Mouse (Mus musculus) MEL (cell line): ENCODE measurements around the gene Nptn. TPM values are rescaled to one million over a fixed set of nuclear protein-coding genes. Genes with fewer than 3 reads are reported as not detected.

Experiments used
- DNase-seq: peaks from one replicate; pipeline ENCODE4 v3.0.0; 2011; ENCODE audit warnings: low read depth, low spot score
- H3K27ac ChIP-seq: 2 replicates; pipeline ENCODE4 v1.5.1; 2012; ENCODE audit warnings: low read depth, mild to moderate bottlenecking, control low read depth, low read length, moderate library complexity; ENCODE audit not compliant: control insufficient read depth
- H3K27me3 ChIP-seq, 2 experiments: fragments of 150-350 bp in 1 of 2; sonication (generic) in 1 of 2; 2 replicates each; pipeline ENCODE4 v1.6.1; 2012; ENCODE audit warnings: low read length in 2 of 2, mild to moderate bottlenecking in 2 of 2, improper control_type of control experiment in 1 of 2, moderate library complexity in 1 of 2; ENCODE audit not compliant: insufficient read depth in 2 of 2, control insufficient read depth in 1 of 2
- H3K36me3 ChIP-seq, 2 experiments: 2 replicates each; pipeline ENCODE4 v1.6.1; 2012 to 2014; ENCODE audit warnings: low read length in 2 of 2, improper control_type of control experiment in 1 of 2, inconsistent platforms in 1 of 2, mild to moderate bottlenecking in 1 of 2; ENCODE audit not compliant: insufficient read depth in 2 of 2, control insufficient read depth in 1 of 2
- H3K4me1 ChIP-seq, 2 experiments: fragments of 150-350 bp in 1 of 2; sonication (generic) in 1 of 2; 2 replicates each; pipeline ENCODE4 v1.6.1; 2012; ENCODE audit warnings: low read length in 2 of 2, improper control_type of control experiment in 1 of 2, mild to moderate bottlenecking in 1 of 2; ENCODE audit not compliant: insufficient read depth in 2 of 2, control insufficient read depth in 1 of 2
- H3K4me3 ChIP-seq, 2 experiments: fragments of 150-350 bp in 1 of 2; sonication (generic) in 1 of 2; 2 replicates each; pipeline ENCODE4 v1.5.1; 2012; ENCODE audit warnings: low read depth in 2 of 2, low read length in 2 of 2, mild to moderate bottlenecking in 2 of 2, moderate library complexity in 2 of 2, control low read depth in 1 of 2, improper control_type of control experiment in 1 of 2; ENCODE audit not compliant: control insufficient read depth in 1 of 2, insufficient read depth in 1 of 2
- H3K79me2 ChIP-seq: 2 replicates; pipeline ENCODE4 v1.6.1; 2012; ENCODE audit warnings: mild to moderate bottlenecking, low read length, moderate library complexity; ENCODE audit not compliant: control insufficient read depth, poor library complexity, insufficient read depth
- H3K9ac ChIP-seq: 2 replicates; pipeline ENCODE4 v1.6.1; 2012; ENCODE audit warnings: low read depth, mild to moderate bottlenecking, control low read depth, low read length, moderate library complexity; ENCODE audit not compliant: control insufficient read depth, poor library complexity, severe bottlenecking
- H3K9me3 ChIP-seq: fragments of 150-350 bp; sonication (generic); replicated peaks from 2 replicates; pipeline ENCODE4 v1.6.1; 2012; ENCODE audit warnings: mild to moderate bottlenecking, low read length, improper control_type of control experiment, moderate library complexity; ENCODE audit not compliant: insufficient read depth
- BHLHE40 ChIP-seq: IDR thresholded peaks from 2 replicates; pipeline ENCODE4 v1.6.1; 2012; ENCODE audit warnings: low read depth, mild to moderate bottlenecking, inconsistent platforms, low read length, improper control_type of control experiment, borderline replicate concordance
- CHD1 ChIP-seq: IDR thresholded peaks from 2 replicates; pipeline ENCODE4 v1.6.1; 2012; ENCODE audit warnings: low read depth, mild to moderate bottlenecking, inconsistent platforms, low read length, improper control_type of control experiment
- CHD2 ChIP-seq: IDR thresholded peaks from 2 replicates; pipeline ENCODE4 v1.6.1; 2011; ENCODE audit warnings: low read length, improper control_type of control experiment
- CTCF ChIP-seq, 3 experiments: IDR thresholded peaks in 2 of 3; conservative IDR thresholded peaks in 1 of 3; 2 replicates each; pipeline ENCODE4 v1.5.1; 2011 to 2012; ENCODE audit warnings: low read length in 3 of 3, low read depth in 2 of 3, mild to moderate bottlenecking in 2 of 3, improper control_type of control experiment in 1 of 3, inconsistent platforms in 1 of 3, mixed read lengths in 1 of 3, moderate library complexity in 1 of 3; ENCODE audit not compliant: control insufficient read depth in 1 of 3, insufficient read depth in 1 of 3, poor library complexity in 1 of 3, severe bottlenecking in 1 of 3
- E2F4 ChIP-seq: IDR thresholded peaks from 2 replicates; pipeline ENCODE4 v1.6.1; 2011; ENCODE audit warnings: low read depth, low read length, improper control_type of control experiment, borderline replicate concordance
- ELF1 ChIP-seq: IDR thresholded peaks from 2 replicates; pipeline ENCODE4 v1.6.1; 2014; ENCODE audit warnings: low read depth, mild to moderate bottlenecking, inconsistent platforms, low read length, improper control_type of control experiment, moderate library complexity
- ETS1 ChIP-seq: IDR thresholded peaks from 2 replicates; pipeline ENCODE4 v1.6.1; 2012; ENCODE audit warnings: low read depth, mild to moderate bottlenecking, inconsistent platforms, low read length, improper control_type of control experiment, moderate library complexity
- GATA1 ChIP-seq: IDR thresholded peaks from 2 replicates; pipeline ENCODE4 v1.6.1; 2011; ENCODE audit warnings: low read depth, low read length, improper control_type of control experiment
- JUND ChIP-seq: IDR thresholded peaks from 2 replicates; pipeline ENCODE4 v1.6.1; 2011; ENCODE audit warnings: low read depth, mild to moderate bottlenecking, improper control_type of control experiment, low read length
- KAT2A ChIP-seq: conservative IDR thresholded peaks from 2 replicates; pipeline ENCODE4 v1.6.1; 2012; ENCODE audit warnings: low read depth, low read length, improper control_type of control experiment, inconsistent platforms
- MAFK ChIP-seq: IDR thresholded peaks from 2 replicates; pipeline ENCODE4 v1.6.1; 2011; ENCODE audit warnings: low read depth, mild to moderate bottlenecking, low read length, improper control_type of control experiment, borderline replicate concordance
- MAX ChIP-seq: IDR thresholded peaks from 2 replicates; pipeline ENCODE4 v1.6.1; 2011; ENCODE audit warnings: low read length, improper control_type of control experiment
- MAZ ChIP-seq: IDR thresholded peaks from 2 replicates; pipeline ENCODE4 v1.6.1; 2012; ENCODE audit warnings: low read depth, mild to moderate bottlenecking, inconsistent platforms, low read length, improper control_type of control experiment
- MEF2A ChIP-seq: IDR thresholded peaks from 2 replicates; pipeline ENCODE4 v1.6.1; 2014; ENCODE audit warnings: low read depth, mild to moderate bottlenecking, inconsistent platforms, low read length, improper control_type of control experiment; ENCODE audit not compliant: poor library complexity, insufficient replicate concordance, severe bottlenecking; ENCODE audit errors: extremely low read depth
- MXI1 ChIP-seq: IDR thresholded peaks from 2 replicates; pipeline ENCODE4 v1.6.1; 2011; ENCODE audit warnings: mild to moderate bottlenecking, low read depth, low read length, improper control_type of control experiment
- MYB ChIP-seq: IDR thresholded peaks from 2 replicates; pipeline ENCODE4 v1.6.1; 2011; ENCODE audit warnings: mild to moderate bottlenecking, low read depth, low read length, improper control_type of control experiment
- MYC ChIP-seq: IDR thresholded peaks from 2 replicates; pipeline ENCODE4 v1.6.1; 2011; ENCODE audit warnings: low read depth, mild to moderate bottlenecking, low read length, improper control_type of control experiment, moderate library complexity
- NELFE ChIP-seq: IDR thresholded peaks from 2 replicates; pipeline ENCODE4 v1.6.1; 2011; ENCODE audit warnings: low read depth, low read length, improper control_type of control experiment
- NRF1 ChIP-seq: IDR thresholded peaks from 2 replicates; pipeline ENCODE4 v1.6.1; 2014; ENCODE audit warnings: low read depth, mild to moderate bottlenecking, inconsistent platforms, low read length, improper control_type of control experiment, moderate library complexity; ENCODE audit not compliant: poor library complexity, insufficient read depth, severe bottlenecking
- POLR2A ChIP-seq, 2 experiments: IDR thresholded peaks; 2 replicates each; pipeline ENCODE4 v1.6.1; 2011 to 2012; ENCODE audit warnings: low read length in 2 of 2, mild to moderate bottlenecking in 2 of 2, control low read depth in 1 of 2, improper control_type of control experiment in 1 of 2, low read depth in 1 of 2, moderate library complexity in 1 of 2; ENCODE audit not compliant: control insufficient read depth in 1 of 2, insufficient read depth in 1 of 2, poor library complexity in 1 of 2
- POLR2AphosphoS2 ChIP-seq: IDR thresholded peaks from 2 replicates; pipeline ENCODE4 v1.6.1; 2011; ENCODE audit warnings: low read length, improper control_type of control experiment
- POLR2AphosphoS5 ChIP-seq: IDR thresholded peaks from 2 replicates; pipeline ENCODE4 v1.6.1; 2012; ENCODE audit warnings: low read depth, borderline replicate concordance, mild to moderate bottlenecking, inconsistent platforms, low read length, moderate library complexity, mixed read lengths
- RAD21 ChIP-seq: IDR thresholded peaks from 2 replicates; pipeline ENCODE4 v1.6.1; 2011; ENCODE audit warnings: mild to moderate bottlenecking, low read depth, low read length, improper control_type of control experiment
- RCOR1 ChIP-seq: IDR thresholded peaks from 2 replicates; pipeline ENCODE4 v1.6.1; 2012; ENCODE audit warnings: low read depth, mild to moderate bottlenecking, inconsistent platforms, low read length, improper control_type of control experiment
- SIN3A ChIP-seq: IDR thresholded peaks from 2 replicates; pipeline ENCODE4 v1.6.1; 2012; ENCODE audit warnings: low read length, improper control_type of control experiment, inconsistent platforms
- SMC3 ChIP-seq: IDR thresholded peaks from 2 replicates; pipeline ENCODE4 v1.6.1; 2011; ENCODE audit warnings: low read depth, low read length, improper control_type of control experiment
- TAL1 ChIP-seq: IDR thresholded peaks from 2 replicates; pipeline ENCODE4 v1.6.1; 2012; ENCODE audit warnings: mild to moderate bottlenecking, inconsistent platforms, low read length, moderate library complexity, mixed read lengths
- TBP ChIP-seq: IDR thresholded peaks from 2 replicates; pipeline ENCODE4 v1.8.0; 2011; ENCODE audit warnings: low read depth, low read length, improper control_type of control experiment
- TCF12 ChIP-seq: IDR thresholded peaks from 2 replicates; pipeline ENCODE4 v1.6.1; 2014; ENCODE audit warnings: low read depth, mild to moderate bottlenecking, inconsistent platforms, low read length, improper control_type of control experiment, moderate library complexity
- UBTF ChIP-seq: IDR thresholded peaks from 2 replicates; pipeline ENCODE4 v1.6.1; 2012; ENCODE audit warnings: low read depth, mild to moderate bottlenecking, inconsistent platforms, low read length, improper control_type of control experiment, moderate library complexity, borderline replicate concordance; ENCODE audit not compliant: insufficient read depth
- USF1 ChIP-seq: IDR thresholded peaks from 2 replicates; pipeline ENCODE4 v1.6.1; 2014; ENCODE audit warnings: low read depth, mild to moderate bottlenecking, inconsistent platforms, low read length, improper control_type of control experiment, moderate library complexity
- USF2 ChIP-seq, 2 experiments: IDR thresholded peaks; 2 replicates each; pipeline ENCODE4 v1.6.1; 2011 to 2012; ENCODE audit warnings: improper control_type of control experiment in 2 of 2, low read length in 2 of 2, borderline replicate concordance in 1 of 2, inconsistent platforms in 1 of 2, low read depth in 1 of 2, mild to moderate bottlenecking in 1 of 2; ENCODE audit not compliant: insufficient read depth in 1 of 2
- ZC3H11A ChIP-seq: IDR thresholded peaks from 2 replicates; pipeline ENCODE4 v1.6.1; 2012; ENCODE audit warnings: low read depth, mild to moderate bottlenecking, inconsistent platforms, low read length, improper control_type of control experiment
- ZKSCAN1 ChIP-seq: IDR thresholded peaks from 2 replicates; pipeline ENCODE4 v1.6.1; 2012; ENCODE audit warnings: low read depth, mild to moderate bottlenecking, inconsistent platforms, low read length, improper control_type of control experiment, moderate library complexity
- ZMIZ1 ChIP-seq: IDR thresholded peaks from 2 replicates; pipeline ENCODE4 v1.6.1; 2012; ENCODE audit warnings: low read depth, mild to moderate bottlenecking, inconsistent platforms, low read length, improper control_type of control experiment, moderate library complexity
- ZNF384 ChIP-seq: IDR thresholded peaks from 2 replicates; pipeline ENCODE4 v1.6.1; 2012; ENCODE audit warnings: low read depth, mild to moderate bottlenecking, inconsistent platforms, low read length, improper control_type of control experiment
- polyA plus RNA-seq, 2 experiments: library from polyadenylated mRNA; stranded (reverse) in 1 of 2; unstranded in 1 of 2; fragments of >175 nt in 1 of 2; fragments of >200 nt in 1 of 2; gene quantifications; 2 replicates each; pipeline versions ENCODE4 v1.2.1 to v1.2.4; 2012; ENCODE audit warnings: low replicate concordance in 2 of 2, low read depth in 1 of 2; ENCODE audit not compliant: insufficient read length in 2 of 2, insufficient read depth in 1 of 2, missing spikeins in 1 of 2
- total RNA-seq: library from RNA; depleted of rRNA; stranded (reverse); fragments of 300-350 nt; gene quantifications from 2 replicates; pipeline ENCODE4 v1.2.3, GENCODE M21; 2012

The Nptn gene
- total and polyA plus RNA-seq, 3 experiments: 71.4 to 199 TPM; not detected in 1

- Histone ChIP-seq H3K36me3 (peaks cover 13 to 49% of the 10 kb centered on the region in 2 experiments), H3K9me3 (no peaks in the 10 kb centered on the region), H3K4me3 (no peak overlapping the region), H3K27me3 (no peaks in the 10 kb centered on the region), H3K9ac (peak overlapping the region; percentile 4; the same call in 1 of the 2 replicates), H3K79me2 (no peaks in the 10 kb centered on the region), H3K27ac (peak overlapping the region; percentile 96), H3K4me1 (peaks cover 41 to 51% of the 10 kb centered on the region in 2 experiments)
- peak; percentile 92 for DNase-seq
- TF ChIP-seq CHD2: peak; percentile 57; the same call in 1 of the 2 replicates
- no peak for TF ChIP-seq E2F4
- no peak for TF ChIP-seq NELFE
- no peak for TF ChIP-seq CHD1
- TF ChIP-seq JUND: no peak
- TF ChIP-seq ZMIZ1: peak; percentile 49
- no peak for TF ChIP-seq SMC3
- no peak for TF ChIP-seq USF2 (IDR thresholded peaks at IDR 0.05; ENCODE audit: borderline replicate concordance in 1 of 2, insufficient read depth in 1 of 2, low read depth in 1 of 2, low read length in 2 of 2)
- no peak for TF ChIP-seq RAD21
- TF ChIP-seq CTCF (IDR thresholded peaks at IDR 0.05 in 2 of 3, conservative IDR thresholded peaks at IDR 0.05 in 1 of 3; ENCODE audit: control insufficient read depth in 1 of 3, insufficient read depth in 1 of 3, low read depth in 2 of 3, low read length in 3 of 3, poor library complexity in 1 of 3, severe bottlenecking in 1 of 3): no peak
- peak; percentile 100 for TF ChIP-seq TCF12
- peak; percentile 97 for TF ChIP-seq MXI1
- TF ChIP-seq ZC3H11A: no peak
- TF ChIP-seq MAX: peak; percentile 96
- no peak for TF ChIP-seq UBTF
- TF ChIP-seq RCOR1: peak; percentile 93
- TF ChIP-seq GATA1: peak; percentile 99
- TF ChIP-seq SIN3A: peak; percentile 98
- no peak for TF ChIP-seq TBP
- TF ChIP-seq MYC: peak; percentile 98
- peak; percentile 86 for TF ChIP-seq MYB
- TF ChIP-seq MEF2A: no peak
- peak; percentile 75; the same call in 1 of the 2 replicates for TF ChIP-seq POLR2AphosphoS2
- peak; percentile 80; the same call in 1 of the 2 replicates for TF ChIP-seq MAFK
- no peak for TF ChIP-seq NRF1
- TF ChIP-seq USF1: peak; percentile 86
- no peak for TF ChIP-seq POLR2AphosphoS5
- TF ChIP-seq ELF1: 0 out of 2 replicates have a peak, but pooled peaks have one; percentile 19
- peak; percentile 100 for TF ChIP-seq BHLHE40
- no peak; the same call in 1 of the 2 replicates for TF ChIP-seq KAT2A
- 0 out of 2 replicates have a peak, but pooled peaks have one; percentile 8 for TF ChIP-seq ZNF384
- TF ChIP-seq TAL1: peak; percentile 100
- TF ChIP-seq MAZ: peak; percentile 91
- no peak for TF ChIP-seq POLR2A (IDR thresholded peaks at IDR 0.05; ENCODE audit: control insufficient read depth in 1 of 2, insufficient read depth in 1 of 2, low read depth in 1 of 2, low read length in 2 of 2, poor library complexity in 1 of 2)
- TF ChIP-seq ZKSCAN1: no peak
- peak; percentile 98 for TF ChIP-seq ETS1
Observed at GRCm38 (mm10) chr9:58657735-58658512, 75.9 kb downstream of the Nptn start.
